Mouse (Mus musculus) lung, embryonic 14.5 days (tissue): ENCODE data around the gene Fam20c. TPM values are rescaled to one million over a fixed set of nuclear protein-coding genes. Genes with fewer than 3 reads are reported as not detected.
A peak's percentile ranks its signal among the peaks of the same experiment; 100 is the strongest.

Experiments used
- ATAC-seq: fragments of 200-750 bp; cut with Nextera tagmentation; 2 replicates; pipeline ENCODE4 v1.8.0; 2017; ENCODE audit warnings: mild to moderate bottlenecking, moderate TSS enrichment, moderate library complexity; ENCODE audit not compliant: insufficient read depth
- DNase-seq: peaks from one replicate; pipeline ENCODE4 v3.0.0-alpha.2; 2015
- H3K27ac ChIP-seq: fragments of 300-500 bp; sonication (generic); 2 replicates; pipeline ENCODE4 v1.5.1; 2014; ENCODE audit warnings: low read depth, mild to moderate bottlenecking, moderate library complexity
- H3K27me3 ChIP-seq: fragments of 300-500 bp; sonication (generic); 2 replicates; pipeline ENCODE4 v1.6.1; 2014; ENCODE audit warnings: low read length, control low read depth; ENCODE audit not compliant: insufficient read depth
- H3K36me3 ChIP-seq: fragments of 300-500 bp; sonication (generic); 2 replicates; pipeline ENCODE4 v1.6.1; 2014; ENCODE audit warnings: control low read depth; ENCODE audit not compliant: insufficient read depth
- H3K4me1 ChIP-seq: fragments of 300-500 bp; sonication (generic); 2 replicates; pipeline ENCODE4 v1.6.1; 2014; ENCODE audit warnings: antibody characterized with exemption, control low read depth; ENCODE audit not compliant: insufficient read depth
- H3K4me2 ChIP-seq: fragments of 300-500 bp; sonication (generic); 2 replicates; pipeline ENCODE4 v1.6.1; 2014; ENCODE audit warnings: mild to moderate bottlenecking
- H3K4me3 ChIP-seq: fragments of 300-500 bp; sonication (generic); 2 replicates; pipeline ENCODE4 v1.5.1; 2014; ENCODE audit warnings: low read depth, low read length
- H3K9ac ChIP-seq: fragments of 300-500 bp; sonication (generic); 2 replicates; pipeline ENCODE4 v1.6.1; 2014
- H3K9me3 ChIP-seq: fragments of 300-500 bp; sonication (generic); 2 replicates; pipeline ENCODE4 v1.6.1; 2016; ENCODE audit warnings: low read depth, low read length, control low read depth
- CTCF ChIP-seq: IDR thresholded peaks from 2 replicates; pipeline ENCODE4 v1.5.1; 2016; ENCODE audit warnings: antibody characterized with exemption, low read depth
- WGBS: fragments of 180-500 bp; shearing (Covaris S2); extraction: QIAGEN DNeasy Blood & Tissue Kit; methylation state at CpG from one replicate; pipeline ENCODE4 v1.1.7; 2014; 5-methylcytosine and 5-hydroxymethylcytosine counted together
- polyA plus RNA-seq: library from polyadenylated mRNA; unstranded; fragments of >200 nt; fragmentation: Nextera tagmentation; extraction: Ambion mirVana; gene quantifications from 2 replicates; pipeline ENCODE4 v1.2.1, GENCODE M21; 2014

Gene Fam20c
- polyA plus RNA-seq, 1 experiment from 2014 or later = 8.4 TPM

GRCm38 (mm10) chr5:138730863-138731262 lies 23.5 kb upstream of the Fam20c start:
- Histone ChIP-seq H3K27ac (no peak overlapping the region), H3K27me3 (no peaks in the 10 kb centered on the region), H3K9me3 (no peaks in the 10 kb centered on the region), H3K36me3 (no peaks in the 10 kb centered on the region), H3K4me2 (no peak overlapping the region), H3K4me3 (no peak overlapping the region), H3K4me1 (no peaks in the 10 kb centered on the region), H3K9ac (no peak overlapping the region)
- no peak for TF ChIP-seq CTCF
- 62% methylated on average over 5 of the region's 5 CpGs for WGBS
- ATAC-seq (no peak), DNase-seq (no peak)

DNA sequence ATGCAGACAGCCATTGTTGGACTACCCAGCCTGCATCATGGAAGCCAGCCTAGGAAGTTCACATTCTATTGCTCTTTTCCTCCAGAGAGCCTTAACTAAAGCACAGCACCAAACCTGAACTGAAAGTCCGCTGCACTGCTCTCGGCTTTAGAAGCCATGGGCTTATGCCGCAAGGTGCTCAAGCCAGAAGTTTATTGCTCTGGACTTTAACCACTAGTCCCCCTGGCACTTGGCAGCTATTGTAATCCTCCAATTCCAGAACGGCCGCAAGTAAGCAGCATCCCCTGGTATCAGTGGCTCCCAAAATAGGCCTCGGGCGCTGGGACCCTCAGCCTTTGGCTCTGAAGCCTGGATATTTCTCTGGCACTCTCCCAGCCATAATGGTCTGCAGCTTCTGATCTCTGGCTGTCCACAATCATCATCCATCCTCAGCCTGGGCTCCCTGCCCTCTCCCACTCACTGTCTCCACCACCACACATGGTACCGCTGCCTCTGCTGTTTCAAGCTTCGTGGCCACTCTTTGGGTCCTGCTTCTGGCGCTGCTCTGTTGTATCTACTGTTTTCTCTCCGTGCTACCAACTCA lies 20.9 kb upstream of the Fam20c start:
- Histone ChIP-seq H3K27ac (no peak overlapping the region), H3K4me2 (no peak overlapping the region), H3K9ac (no peak overlapping the region), H3K4me3 (no peak overlapping the region), H3K27me3 (no peaks in the 10 kb centered on the region), H3K4me1 (no peaks in the 10 kb centered on the region), H3K36me3 (no peaks in the 10 kb centered on the region), H3K9me3 (no peaks in the 10 kb centered on the region)
- DNase-seq (no peak), ATAC-seq (no peak; the same call in 1 of the 2 replicates)
- WGBS = 77% methylated on average over 11 of the region's 11 CpGs
- TF ChIP-seq CTCF = no peak

DNA sequence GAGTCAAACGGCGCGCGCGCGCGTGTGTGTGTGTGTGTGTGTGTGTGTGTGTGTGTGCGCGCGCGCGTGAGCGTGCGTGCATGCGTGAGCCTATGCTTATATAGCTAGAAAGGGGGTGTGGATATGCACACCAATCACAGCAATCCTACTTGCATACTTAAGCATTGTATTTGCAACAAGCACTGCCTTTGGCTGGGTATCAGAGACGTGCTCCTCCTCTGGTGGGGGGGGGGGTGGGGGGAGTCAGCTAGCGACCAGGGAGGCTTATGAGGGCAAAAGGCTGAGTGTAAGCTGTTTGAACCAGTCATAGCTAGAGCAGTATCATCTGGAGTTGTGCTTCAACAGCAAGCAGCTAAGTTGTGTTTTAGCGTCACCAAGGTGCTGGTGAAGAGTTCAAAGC lies 20.3 kb upstream of the Fam20c start:
- Histone ChIP-seq H3K27me3 (no peaks in the 10 kb centered on the region), H3K4me3 (no peak overlapping the region), H3K9me3 (no peaks in the 10 kb centered on the region), H3K9ac (no peak overlapping the region), H3K36me3 (no peaks in the 10 kb centered on the region), H3K4me2 (no peak overlapping the region), H3K4me1 (no peaks in the 10 kb centered on the region), H3K27ac (no peak overlapping the region)
- DNase-seq (peak; percentile 50), ATAC-seq (peak; percentile 86)
- 78% methylated on average over 18 of the region's 18 CpGs for WGBS
- no peak for TF ChIP-seq CTCF

DNA sequence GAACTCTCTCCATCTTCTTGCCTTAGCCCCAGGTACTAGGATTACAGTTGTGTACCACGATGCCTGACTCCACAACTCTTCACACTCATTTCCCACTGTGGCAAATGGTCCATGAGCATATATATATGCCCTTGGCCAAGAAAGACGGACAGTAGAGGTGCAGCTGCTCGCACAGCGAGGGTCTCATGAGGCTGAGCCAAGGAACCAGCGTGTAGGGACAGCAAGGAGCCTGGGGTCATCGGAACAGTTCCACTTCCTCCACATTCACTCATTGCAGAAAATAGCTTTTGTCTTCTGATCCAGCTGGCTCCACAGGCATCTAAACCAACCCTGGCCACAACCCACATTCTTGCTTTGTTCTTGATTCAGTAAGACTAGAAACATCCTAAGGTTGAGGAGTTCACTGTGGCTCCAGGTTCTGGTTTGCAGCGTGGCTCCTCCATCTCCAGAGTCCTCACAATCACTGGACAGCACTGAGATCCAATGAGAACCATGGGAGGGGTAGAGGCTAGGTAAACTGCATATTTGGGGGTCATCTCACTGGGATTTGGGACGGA lies 19.0 kb upstream of the Fam20c start:
- H3K27ac ChIP-seq = no peak overlapping the region
- no peak for TF ChIP-seq CTCF
- H3K4me3 ChIP-seq = no peak overlapping the region
- no peaks in the 10 kb centered on the region for H3K9me3 ChIP-seq
- DNase-seq (no peak), ATAC-seq (no peak)
- WGBS = 93% methylated on average over 8 of the region's 8 CpGs
- H3K4me2 ChIP-seq = no peak overlapping the region
- H3K36me3 ChIP-seq = no peaks in the 10 kb centered on the region
- H3K9ac ChIP-seq = no peak overlapping the region
- H3K4me1 ChIP-seq = no peaks in the 10 kb centered on the region
- no peaks in the 10 kb centered on the region for H3K27me3 ChIP-seq

DNA sequence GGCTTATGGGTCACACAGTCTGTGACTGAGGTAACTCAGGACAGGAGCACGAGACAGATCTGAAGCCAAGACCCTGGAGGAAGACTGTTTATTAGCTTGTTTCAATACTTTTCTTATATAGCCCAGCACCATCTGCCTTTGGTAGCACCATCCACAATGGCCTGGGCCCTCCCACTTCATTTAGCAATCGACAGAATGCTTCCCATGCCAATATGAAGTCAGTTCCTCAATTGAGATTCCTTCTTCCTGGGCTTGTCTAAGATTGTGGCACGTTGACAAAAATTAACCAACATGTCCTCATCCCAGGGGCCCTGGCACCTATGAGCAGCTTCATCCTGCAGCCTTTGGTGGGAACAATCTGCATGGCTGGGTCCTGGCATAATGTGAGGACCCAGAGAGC lies 14.2 kb upstream of the Fam20c start:
- Histone ChIP-seq H3K27me3 (no peaks in the 10 kb centered on the region), H3K27ac (no peak overlapping the region), H3K4me3 (no peak overlapping the region), H3K9ac (no peak overlapping the region), H3K36me3 (no peaks in the 10 kb centered on the region), H3K4me1 (no peaks in the 10 kb centered on the region), H3K4me2 (no peak overlapping the region), H3K9me3 (no peaks in the 10 kb centered on the region)
- WGBS = 72% methylated on average over 3 of the region's 3 CpGs
- TF ChIP-seq CTCF = no peak
- DNase-seq (no peak), ATAC-seq (no peak)

GRCm38 (mm10) chr5:138741516-138741915 lies 12.8 kb upstream of the Fam20c start:
- no peaks in the 10 kb centered on the region for H3K36me3 ChIP-seq
- 61% methylated on average over 5 of the region's 5 CpGs for WGBS
- H3K9ac ChIP-seq = no peak overlapping the region
- H3K9me3 ChIP-seq = no peaks in the 10 kb centered on the region
- DNase-seq = no peak
- H3K4me1 ChIP-seq = no peaks in the 10 kb centered on the region
- H3K4me3 ChIP-seq = no peak overlapping the region
- no peak for TF ChIP-seq CTCF
- no peak overlapping the region for H3K4me2 ChIP-seq
- ATAC-seq = no peak
- H3K27ac ChIP-seq = no peak overlapping the region
- no peaks in the 10 kb centered on the region for H3K27me3 ChIP-seq

- Histone ChIP-seq H3K27me3 (no peaks in the 10 kb centered on the region), H3K4me1 (no peaks in the 10 kb centered on the region), H3K4me3 (no peak overlapping the region), H3K9ac (no peak overlapping the region), H3K27ac (no peak overlapping the region), H3K36me3 (no peaks in the 10 kb centered on the region), H3K4me2 (no peak overlapping the region), H3K9me3 (no peaks in the 10 kb centered on the region)
- WGBS = 60% methylated on average over 5 of the region's 5 CpGs
- ATAC-seq = no peak
- TF ChIP-seq CTCF = no peak
- no peak for DNase-seq
Observed at GRCm38 (mm10) chr5:138742281-138742680, 12.0 kb upstream of the Fam20c start.
